Mouse (Mus musculus): ENCODE measurements at regions not wholly inside any gene's neighbourhood (a gene's known extent, or its start where the extent isn't known, plus 50 kb on each side); places are given as distances from the start of the nearest gene placed in this dataset.
A peak's percentile ranks its signal among the peaks of the same experiment; 100 is the strongest.

- Histone ChIP-seq H3K4me1 (ENCODE audit: control insufficient read depth, insufficient read depth, low read length) (0 out of 2 replicates have a peak, but pooled peaks cover 1% of the 10 kb centered on the region), H3K27ac (ENCODE audit: insufficient read depth, low read length) (no peak overlapping the region), H3K4me3 (ENCODE audit: insufficient read depth, low read length) (no peak overlapping the region)
- TF ChIP-seq CTCF (IDR thresholded peaks at IDR 0.05; ENCODE audit: extremely low read depth, insufficient read depth, low read length): no peak
- no peak for TF ChIP-seq POLR2A (IDR thresholded peaks at IDR 0.05; ENCODE audit: extremely low read depth, insufficient read depth, low read length)
Observed at GRCm38 (mm10) chr2:158909086-158909485, 114.5 kb downstream of the Dhx35 start.

- H3K27ac ChIP-seq (ENCODE audit: insufficient read depth, low read length): no peak overlapping the region
- no peak overlapping the region for H3K4me3 ChIP-seq (ENCODE audit: insufficient read depth, low read length)
- 0 out of 2 replicates have a peak, but pooled peaks cover 1% of the 10 kb centered on the region for H3K4me1 ChIP-seq (ENCODE audit: control insufficient read depth, insufficient read depth, low read length)
- TF ChIP-seq CTCF (IDR thresholded peaks at IDR 0.05; ENCODE audit: extremely low read depth, insufficient read depth, low read length) (no peak), POLR2A (IDR thresholded peaks at IDR 0.05; ENCODE audit: extremely low read depth, insufficient read depth, low read length) (no peak)
Observed at GRCm38 (mm10) chr2:158910325-158910724, 115.7 kb downstream of the Dhx35 start.

GRCm38 (mm10) chr2:158911191-158911590, 116.6 kb downstream of the Dhx35 start:
- 0 out of 2 replicates have a peak, but pooled peaks cover 1% of the 10 kb centered on the region for H3K4me1 ChIP-seq (ENCODE audit: control insufficient read depth, insufficient read depth, low read length)
- no peak overlapping the region for H3K4me3 ChIP-seq (ENCODE audit: insufficient read depth, low read length)
- no peak for TF ChIP-seq CTCF (IDR thresholded peaks at IDR 0.05; ENCODE audit: extremely low read depth, insufficient read depth, low read length)
- no peak for TF ChIP-seq POLR2A (IDR thresholded peaks at IDR 0.05; ENCODE audit: extremely low read depth, insufficient read depth, low read length)
- H3K27ac ChIP-seq (ENCODE audit: insufficient read depth, low read length): no peak overlapping the region

- 0 out of 2 replicates have a peak, but pooled peaks cover 1% of the 10 kb centered on the region for H3K4me1 ChIP-seq (ENCODE audit: control insufficient read depth, insufficient read depth, low read length)
- no peak overlapping the region for H3K4me3 ChIP-seq (ENCODE audit: insufficient read depth, low read length)
- TF ChIP-seq CTCF (IDR thresholded peaks at IDR 0.05; ENCODE audit: extremely low read depth, insufficient read depth, low read length) (peak; percentile 90), POLR2A (IDR thresholded peaks at IDR 0.05; ENCODE audit: extremely low read depth, insufficient read depth, low read length) (no peak)
- H3K27ac ChIP-seq (ENCODE audit: insufficient read depth, low read length): no peak overlapping the region
Observed at GRCm38 (mm10) chr2:158912631-158913258, 118.1 kb downstream of the Dhx35 start.

GRCm38 (mm10) chr2:158917398-158917797, 122.8 kb downstream of the Dhx35 start:
- TF ChIP-seq CTCF (IDR thresholded peaks at IDR 0.05; ENCODE audit: extremely low read depth, insufficient read depth, low read length): no peak
- no peak for TF ChIP-seq POLR2A (IDR thresholded peaks at IDR 0.05; ENCODE audit: extremely low read depth, insufficient read depth, low read length)
- Histone ChIP-seq H3K27ac (ENCODE audit: insufficient read depth, low read length) (no peak overlapping the region), H3K4me3 (ENCODE audit: insufficient read depth, low read length) (no peak overlapping the region), H3K4me1 (ENCODE audit: control insufficient read depth, insufficient read depth, low read length) (no peaks in the 10 kb centered on the region)

GRCm38 (mm10) chr2:158918312-158918711, 123.7 kb downstream of the Dhx35 start:
- no peak overlapping the region for H3K27ac ChIP-seq (ENCODE audit: insufficient read depth, low read length)
- no peak overlapping the region for H3K4me3 ChIP-seq (ENCODE audit: insufficient read depth, low read length)
- H3K4me1 ChIP-seq (ENCODE audit: control insufficient read depth, insufficient read depth, low read length): no peaks in the 10 kb centered on the region
- TF ChIP-seq CTCF (IDR thresholded peaks at IDR 0.05; ENCODE audit: extremely low read depth, insufficient read depth, low read length) (no peak), POLR2A (IDR thresholded peaks at IDR 0.05; ENCODE audit: extremely low read depth, insufficient read depth, low read length) (no peak)

- TF ChIP-seq CTCF (IDR thresholded peaks at IDR 0.05; ENCODE audit: extremely low read depth, insufficient read depth, low read length) (no peak), POLR2A (IDR thresholded peaks at IDR 0.05; ENCODE audit: extremely low read depth, insufficient read depth, low read length) (no peak)
- Histone ChIP-seq H3K4me1 (ENCODE audit: control insufficient read depth, insufficient read depth, low read length) (no peaks in the 10 kb centered on the region), H3K27ac (ENCODE audit: insufficient read depth, low read length) (no peak overlapping the region), H3K4me3 (ENCODE audit: insufficient read depth, low read length) (no peak overlapping the region)
Observed at GRCm38 (mm10) chr2:158921342-158922255, 127.0 kb downstream of the Dhx35 start.

- H3K4me1 ChIP-seq (ENCODE audit: control insufficient read depth, insufficient read depth, low read length): no peaks in the 10 kb centered on the region
- no peak overlapping the region for H3K4me3 ChIP-seq (ENCODE audit: insufficient read depth, low read length)
- TF ChIP-seq POLR2A (IDR thresholded peaks at IDR 0.05; ENCODE audit: extremely low read depth, insufficient read depth, low read length): no peak
- TF ChIP-seq CTCF (IDR thresholded peaks at IDR 0.05; ENCODE audit: extremely low read depth, insufficient read depth, low read length): no peak
- no peak overlapping the region for H3K27ac ChIP-seq (ENCODE audit: insufficient read depth, low read length)
Observed at GRCm38 (mm10) chr2:158922766-158923165, 128.2 kb downstream of the Dhx35 start.

- H3K27ac ChIP-seq (ENCODE audit: insufficient read depth, low read length): no peak overlapping the region
- TF ChIP-seq POLR2A (IDR thresholded peaks at IDR 0.05; ENCODE audit: extremely low read depth, insufficient read depth, low read length) (no peak), CTCF (IDR thresholded peaks at IDR 0.05; ENCODE audit: extremely low read depth, insufficient read depth, low read length) (no peak)
Observed at GRCm38 (mm10) chr2:158929507-158929906, 134.9 kb downstream of the Dhx35 start.

More at GRCm38 (mm10) chr2:158929507-158929906, 134.9 kb downstream of the Dhx35 start:
- no peak overlapping the region for H3K4me3 ChIP-seq (ENCODE audit: insufficient read depth, low read length)
- H3K4me1 ChIP-seq (ENCODE audit: control insufficient read depth, insufficient read depth, low read length): no peaks in the 10 kb centered on the region

Measured in cortical plate, adult 2 months (tissue).